Comparison of ENCODE assay signal across 16 mouse cellular contexts in the genomic region with DNA sequence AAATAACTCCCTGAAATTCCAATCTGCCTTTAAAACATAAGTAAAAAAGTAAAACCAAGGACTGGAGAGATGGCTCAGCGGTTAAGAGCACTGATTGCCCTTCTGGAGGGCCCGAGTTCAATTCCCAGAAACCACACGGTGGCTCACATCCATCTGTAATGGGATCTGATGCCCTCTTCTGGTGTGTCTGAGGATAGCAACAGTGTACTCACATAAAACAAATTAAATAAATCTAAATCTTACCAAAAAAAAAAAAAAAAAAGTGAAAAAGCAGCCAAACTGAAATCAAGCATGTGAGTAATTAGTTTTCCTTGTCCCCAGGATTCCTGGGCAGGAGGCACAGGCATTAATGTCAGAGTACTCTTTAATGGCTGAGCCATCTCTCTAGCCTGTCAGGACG. TPM values are rescaled to one million over a fixed set of nuclear protein-coding genes. Genes with fewer than 3 reads are reported as not detected.
DNase-seq lines count a peak whose midpoint lies in the region; ATAC-seq and TF ChIP-seq lines count a peak whose summit lies in the region.
"Had no signal": no experiment of that assay in that cellular context is flagged by ENCODE, and none has a peak within 500 bp of the region (broad histone marks: within the 10 kb centered on the region; RNA-seq: fewer than 3 reads in every experiment).

No protein-coding gene starts in this region.

- TF ChIP-seq POLR2A in MEL (IDR thresholded peaks at IDR 0.05; ENCODE audit: control insufficient read depth in 1 of 2, insufficient read depth in 1 of 2, low read depth in 1 of 2, low read length in 2 of 2, poor library complexity in 1 of 2) = no peak

- peaks cover 19% of the 10 kb centered on the region for H3K79me2 ChIP-seq in MEL (ENCODE audit: control insufficient read depth, insufficient read depth, low read length, poor library complexity)

- no peaks in the 10 kb centered on the region for H3K36me3 ChIP-seq in heart, embryonic 16.5 days (ENCODE audit: control insufficient read depth, insufficient read depth)
- peaks cover under 1 to 12% of the 10 kb centered on the region in 2 experiments; a peak in 3 of 4 replicates for H3K36me3 ChIP-seq in MEL (ENCODE audit: control insufficient read depth in 1 of 2, insufficient read depth in 2 of 2, low read length in 2 of 2)
- no peaks in the 10 kb centered on the region for H3K36me3 ChIP-seq in liver, embryonic 14.5 days (replicated peaks; ENCODE audit: control insufficient read depth, insufficient read depth, low read depth)
- H3K36me3 ChIP-seq: embryonic facial prominence, embryonic 15.5 days; hindbrain, embryonic 12.5 days had no signal

- TF ChIP-seq RAD21 in MEL (IDR thresholded peaks at IDR 0.05; ENCODE audit: low read depth, low read length) = no peak

- peak in 2 of 3 experiments; percentile 35 to 40; a peak in 4 of 6 replicates for TF ChIP-seq CTCF in MEL (IDR thresholded peaks at IDR 0.05 in 2 of 3, conservative IDR thresholded peaks at IDR 0.05 in 1 of 3; ENCODE audit: control insufficient read depth in 1 of 3, insufficient read depth in 1 of 3, low read depth in 2 of 3, low read length in 3 of 3, poor library complexity in 1 of 3, severe bottlenecking in 1 of 3)
- peak; percentile 19; the same call in 1 of the 2 replicates for TF ChIP-seq CTCF in liver, embryonic 14.5 days (IDR thresholded peaks at IDR 0.05; ENCODE audit: low read depth)

- TF ChIP-seq EP300 in MEL (IDR thresholded peaks at IDR 0.05; ENCODE audit: low read depth in 1 of 2, low read length in 2 of 2) = no peak
- no peak for TF ChIP-seq EP300 in liver, embryonic 14.5 days (IDR thresholded peaks at IDR 0.05; ENCODE audit: low read depth)

- no peak for ATAC-seq in heart, embryonic 16.5 days (replicated peaks; ENCODE audit: extremely low read depth, insufficient read depth, low FRiP score)
- ATAC-seq in liver, embryonic 14.5 days (ENCODE audit: insufficient read depth) = no peak

- peak overlapping the region; percentile 97; the same call in 1 of the 2 replicates for H3K4me2 ChIP-seq in heart, embryonic 16.5 days (ENCODE audit: low read depth, low read length)
- 0 out of 2 replicates have a peak overlapping the region, but pooled peaks have one; percentile 9 for H3K4me2 ChIP-seq in liver, embryonic 14.5 days (ENCODE audit: low read depth)

- 86% methylated on average over 4 of the region's 4 CpGs for WGBS in heart, embryonic 16.5 days
- 68% methylated on average over 4 of the region's 4 CpGs for WGBS in liver, embryonic 14.5 days (ENCODE audit: insufficient replicate concordance)

- no peak for DNase-seq in heart, postnatal 36 days
- DNase-seq in 3T3-L1 (ENCODE audit: low read depth, low spot score) (peak; percentile 23), MEL (ENCODE audit: low read depth, low spot score) (peak; percentile 36)
- no peak for DNase-seq in liver, embryonic 14.5 days (ENCODE audit: low read depth in 3 of 3, low spot score in 3 of 3)
- no peak for DNase-seq in right cerebral cortex, adult 2 months (ENCODE audit: low spot score in 2 of 2)
- DNase-seq in right cerebral cortex, postnatal 4 days = no peak
- DNase-seq: adrenal gland, postnatal 25 days; cerebellum, adult 11 months; right cerebral cortex, adult 18-20 months; thymus, postnatal 14 days had no signal

- intact Hi-C loops in heart, postnatal 36 days (cut with DNase I) = no loop called here

- H3K4me1 ChIP-seq in heart, embryonic 16.5 days (ENCODE audit: control insufficient read depth, insufficient read depth, low read length) = peaks cover 7% of the 10 kb centered on the region
- peaks cover 4 to 16% of the 10 kb centered on the region in 2 experiments; a peak in 3 of 4 replicates for H3K4me1 ChIP-seq in MEL (ENCODE audit: control insufficient read depth in 1 of 2, insufficient read depth in 2 of 2, low read length in 2 of 2)
- peaks cover 0 to 6% of the 10 kb centered on the region in 2 experiments; a peak in 2 of 4 replicates for H3K4me1 ChIP-seq in liver, embryonic 14.5 days (replicated peaks; ENCODE audit: control insufficient read depth in 2 of 2, insufficient read depth in 2 of 2, low read length in 1 of 2)

- no peaks in the 10 kb centered on the region; the same call in 1 of the 2 replicates for H3K27me3 ChIP-seq in heart, embryonic 16.5 days (ENCODE audit: control insufficient read depth, insufficient read depth, low read length)
- H3K27me3 ChIP-seq in MEL (ENCODE audit: control insufficient read depth in 1 of 2, insufficient read depth in 2 of 2, low read length in 2 of 2) = no peaks in the 10 kb centered on the region
- no peaks in the 10 kb centered on the region for H3K27me3 ChIP-seq in liver, embryonic 14.5 days (ENCODE audit: control insufficient read depth, insufficient read depth, low read length)

- no peak overlapping the region for H3K9ac ChIP-seq in heart, embryonic 16.5 days (ENCODE audit: low read length)
- H3K9ac ChIP-seq in MEL (ENCODE audit: control insufficient read depth, low read depth, low read length, poor library complexity, severe bottlenecking) = peak overlapping the region; percentile 81
- no peak overlapping the region for H3K9ac ChIP-seq in liver, embryonic 14.5 days (replicated peaks)
- H3K9ac ChIP-seq: embryonic facial prominence, embryonic 15.5 days; hindbrain, embryonic 12.5 days had no signal

- no peak overlapping the region for H3K4me3 ChIP-seq in heart, embryonic 16.5 days (ENCODE audit: low read length)
- H3K4me3 ChIP-seq in MEL (ENCODE audit: control insufficient read depth in 1 of 2, insufficient read depth in 1 of 2, low read depth in 2 of 2, low read length in 2 of 2) = peak overlapping the region; percentile 74 to 79
- H3K4me3 ChIP-seq in liver, embryonic 14.5 days (ENCODE audit: insufficient read depth in 1 of 2, low read depth in 2 of 2, low read length in 2 of 2) = no peak overlapping the region; a peak in 1 of 4 replicates

- H3K9me3 ChIP-seq in heart, embryonic 16.5 days (replicated peaks; ENCODE audit: control insufficient read depth, low read length) = no peaks in the 10 kb centered on the region
- no peaks in the 10 kb centered on the region for H3K9me3 ChIP-seq in MEL (replicated peaks; ENCODE audit: insufficient read depth, low read length)
- H3K9me3 ChIP-seq in liver, embryonic 14.5 days (ENCODE audit: control insufficient read depth, low read length) = no peaks in the 10 kb centered on the region
- H3K9me3 ChIP-seq: embryonic facial prominence, embryonic 15.5 days; hindbrain, embryonic 12.5 days had no signal

- no peak overlapping the region for H3K27ac ChIP-seq in heart, embryonic 16.5 days (ENCODE audit: low read length)
- peak overlapping the region; percentile 83 for H3K27ac ChIP-seq in MEL (ENCODE audit: control insufficient read depth, low read depth, low read length)
- H3K27ac ChIP-seq in liver, embryonic 14.5 days = no peak overlapping the region
- H3K27ac ChIP-seq: embryonic facial prominence, embryonic 15.5 days; hindbrain, embryonic 12.5 days had no signal

TF ChIP-seq in MEL, 35 proteins besides CTCF, POLR2A, EP300 and RAD21:
- peak; percentile 54; the same call in 1 of the 2 replicates for TF ChIP-seq ZNF384 (IDR thresholded peaks at IDR 0.05; ENCODE audit: low read depth, low read length)
- TF ChIP-seq RCOR1 (IDR thresholded peaks at IDR 0.05; ENCODE audit: low read depth, low read length) = no peak
- TF ChIP-seq MAFK (IDR thresholded peaks at IDR 0.05; ENCODE audit: borderline replicate concordance, low read depth, low read length) = no peak
- TF ChIP-seq CHD1 (IDR thresholded peaks at IDR 0.05; ENCODE audit: low read depth, low read length) = no peak

RNA-seq across cellular contexts. Expression of a gene that starts 1.3 kb away (rescaled TPM):
- polyA plus RNA-seq in heart, embryonic 16.5 days (2015; fragmentation: Nextera tagmentation; extraction: Ambion mirVana) = 3.0 and 4.4 TPM in 2 replicates
- 1 to 10 TPM; 2.5 to 3.5 TPM for total RNA-seq in heart, postnatal 36 days (2021)
- 9.3 and 12.1 TPM in 2 replicates for total RNA-seq in MEL (2012; rRNA removed)
- 10 to 100 TPM in 1 of 2 experiments, not detected in 1; 20.1 TPM for polyA plus RNA-seq in MEL (2012; ENCODE audit: insufficient read depth in 1 of 2, insufficient read length in 2 of 2, low read depth in 1 of 2, low replicate concordance in 2 of 2, missing spikeins in 1 of 2)
- polyA plus RNA-seq in liver, embryonic 14.5 days (2012; rRNA removed) = 1.3 and 1.6 TPM in 2 replicates
- polyA plus RNA-seq in liver, embryonic 14.5 days (2014; fragmentation: Nextera tagmentation; extraction: Ambion mirVana) = 2.3 and 2.8 TPM in 2 replicates

RNA-seq across cellular contexts. Expression of a gene that starts 36.7 kb away (rescaled TPM):
- polyA plus RNA-seq in heart, embryonic 16.5 days (2015; fragmentation: Nextera tagmentation; extraction: Ambion mirVana) = 38.5 and 39.8 TPM in 2 replicates
- 10 to 100 TPM; 16.7 to 21.3 TPM for total RNA-seq in heart, postnatal 36 days (2021)
- 54.2 and 59.3 TPM in 2 replicates for total RNA-seq in MEL (2012; rRNA removed)
- 10 to 100 TPM in 1 of 2 experiments, not detected in 1; 63.2 TPM for polyA plus RNA-seq in MEL (2012; ENCODE audit: insufficient read depth in 1 of 2, insufficient read length in 2 of 2, low read depth in 1 of 2, low replicate concordance in 2 of 2, missing spikeins in 1 of 2)
- polyA plus RNA-seq in liver, embryonic 14.5 days (2012; rRNA removed) = 16.9 and 24.5 TPM in 2 replicates
- 43.8 and 49.9 TPM in 2 replicates for polyA plus RNA-seq in liver, embryonic 14.5 days (2014; fragmentation: Nextera tagmentation; extraction: Ambion mirVana)

RNA-seq across cellular contexts. Expression of a gene that starts 56.9 kb away (rescaled TPM):
- 0.14 and 0.17 TPM in 2 replicates for polyA plus RNA-seq in heart, embryonic 16.5 days (2015; fragmentation: Nextera tagmentation; extraction: Ambion mirVana)
- total RNA-seq in heart, postnatal 36 days (2021) = under 1 TPM; 0.16 to 0.19 TPM
- total RNA-seq in MEL (2012; rRNA removed) = not detected in 2 replicates
- polyA plus RNA-seq in MEL (2012; ENCODE audit: insufficient read depth in 1 of 2, insufficient read length in 2 of 2, low read depth in 1 of 2, low replicate concordance in 2 of 2, missing spikeins in 1 of 2) = not detected
- 0.02 and 0.08 TPM in 2 replicates for polyA plus RNA-seq in liver, embryonic 14.5 days (2012; rRNA removed)
- polyA plus RNA-seq in liver, embryonic 14.5 days (2014; fragmentation: Nextera tagmentation; extraction: Ambion mirVana) = 0.05 TPM in 1 of 2 replicates, not detected in the other
- total RNA-seq: common myeloid progenitor, adult 5-6 weeks; neutrophil, adult 5-6 weeks had no signal
- polyA plus RNA-seq: limb, embryonic 11.5 days had no signal

Comparison
In these comparisons a context has a peak if more than half of its experiments do, and no peak if none do; other contexts are left out.
1. H3K4me3 ChIP-seq: peak in MEL (2 of 2); none in heart, embryonic 16.5 days (single experiment) and liver, embryonic 14.5 days (0 of 2).
2. DNase-seq: peak in 3T3-L1 (single experiment) and MEL (single experiment); none in heart, postnatal 36 days (0 of 2), liver, embryonic 14.5 days (0 of 3), right cerebral cortex, adult 2 months (0 of 2) and right cerebral cortex, postnatal 4 days (single experiment).